Mouse (Mus musculus): ENCODE results near the gene Pid1. TPM values are rescaled to one million over a fixed set of nuclear protein-coding genes. Genes with fewer than 3 reads are reported as not detected.

The Pid1 gene
- polyA plus RNA-seq, 2 experiments: 5.4 to 12.3 TPM

- Histone ChIP-seq H3K9me3 (ENCODE audit: control insufficient read depth, low read length) (no peaks in the 10 kb centered on the region), H3K4me3 (ENCODE audit: insufficient read depth in 1 of 2, low read depth in 2 of 2, low read length in 2 of 2) (no peak overlapping the region), H3K27ac (no peak overlapping the region), H3K36me3 (replicated peaks; ENCODE audit: control insufficient read depth, insufficient read depth, low read depth) (no peaks in the 10 kb centered on the region), H3K27me3 (ENCODE audit: control insufficient read depth, insufficient read depth, low read length) (no peaks in the 10 kb centered on the region), H3K4me1 (replicated peaks; ENCODE audit: control insufficient read depth in 2 of 2, insufficient read depth in 2 of 2, low read length in 1 of 2) (peaks cover 0 to 2% of the 10 kb centered on the region in 2 experiments; a peak in 2 of 4 replicates), H3K9ac (replicated peaks) (no peak overlapping the region), H3K4me2 (ENCODE audit: low read depth) (no peak overlapping the region)
- DNase-seq (ENCODE audit: low read depth in 3 of 3, low spot score in 3 of 3) (no peak), ATAC-seq (ENCODE audit: insufficient read depth) (no peak)
- TF ChIP-seq CTCF (IDR thresholded peaks at IDR 0.05; ENCODE audit: low read depth) (no peak), EP300 (IDR thresholded peaks at IDR 0.05; ENCODE audit: low read depth) (no peak)
- 51% methylated on average over 3 of the region's 3 CpGs for WGBS (ENCODE audit: insufficient replicate concordance)
These were observed 116.9 kb downstream of the Pid1 start for GRCm38 (mm10) chr1:84247111-84247510.

- Histone ChIP-seq H3K27me3 (ENCODE audit: control insufficient read depth, insufficient read depth, low read length) (no peaks in the 10 kb centered on the region), H3K9ac (replicated peaks) (no peak overlapping the region), H3K4me3 (ENCODE audit: insufficient read depth in 1 of 2, low read depth in 2 of 2, low read length in 2 of 2) (no peak overlapping the region), H3K4me2 (ENCODE audit: low read depth) (no peak overlapping the region), H3K4me1 (replicated peaks; ENCODE audit: control insufficient read depth in 2 of 2, insufficient read depth in 2 of 2, low read length in 1 of 2) (peaks cover 0 to 7% of the 10 kb centered on the region in 2 experiments; a peak in 2 of 4 replicates), H3K36me3 (replicated peaks; ENCODE audit: control insufficient read depth, insufficient read depth, low read depth) (no peaks in the 10 kb centered on the region), H3K27ac (no peak overlapping the region), H3K9me3 (ENCODE audit: control insufficient read depth, low read length) (no peaks in the 10 kb centered on the region)
- TF ChIP-seq CTCF (IDR thresholded peaks at IDR 0.05; ENCODE audit: low read depth): no peak
- no peak for DNase-seq (ENCODE audit: low read depth in 3 of 3, low spot score in 3 of 3)
- WGBS (ENCODE audit: insufficient replicate concordance): 29% methylated on average over 4 of the region's 4 CpGs
- ATAC-seq (ENCODE audit: insufficient read depth): no peak
These were observed 122.7 kb downstream of the Pid1 start for GRCm38 (mm10) chr1:84241192-84241828.

GRCm38 (mm10) chr1:84240203-84240602 is 123.8 kb downstream of the Pid1 start:
- H3K27ac ChIP-seq: no peak overlapping the region
- no peak overlapping the region for H3K4me2 ChIP-seq (ENCODE audit: low read depth)
- H3K36me3 ChIP-seq (replicated peaks; ENCODE audit: control insufficient read depth, insufficient read depth, low read depth): no peaks in the 10 kb centered on the region
- no peaks in the 10 kb centered on the region for H3K9me3 ChIP-seq (ENCODE audit: control insufficient read depth, low read length)
- H3K9ac ChIP-seq (replicated peaks): no peak overlapping the region
- no peak for TF ChIP-seq CTCF (IDR thresholded peaks at IDR 0.05; ENCODE audit: low read depth)
- no peak for TF ChIP-seq EP300 (IDR thresholded peaks at IDR 0.05; ENCODE audit: low read depth)
- no peak overlapping the region for H3K4me3 ChIP-seq (ENCODE audit: insufficient read depth in 1 of 2, low read depth in 2 of 2, low read length in 2 of 2)
- 70% methylated on average over 2 of the region's 2 CpGs for WGBS (ENCODE audit: insufficient replicate concordance)
- no peak for ATAC-seq (ENCODE audit: insufficient read depth)
- H3K4me1 ChIP-seq (replicated peaks; ENCODE audit: control insufficient read depth in 2 of 2, insufficient read depth in 2 of 2, low read length in 1 of 2): peaks cover 0 to 7% of the 10 kb centered on the region in 2 experiments; a peak in 2 of 4 replicates
- no peaks in the 10 kb centered on the region for H3K27me3 ChIP-seq (ENCODE audit: control insufficient read depth, insufficient read depth, low read length)
- DNase-seq (ENCODE audit: low read depth in 3 of 3, low spot score in 3 of 3): no peak

GRCm38 (mm10) chr1:84230431-84230830 is 133.5 kb downstream of the Pid1 start:
- H3K4me3 ChIP-seq (ENCODE audit: insufficient read depth in 1 of 2, low read depth in 2 of 2, low read length in 2 of 2): no peak overlapping the region
- H3K9ac ChIP-seq (replicated peaks): no peak overlapping the region
- H3K27me3 ChIP-seq (ENCODE audit: control insufficient read depth, insufficient read depth, low read length): no peaks in the 10 kb centered on the region
- no peaks in the 10 kb centered on the region for H3K9me3 ChIP-seq (ENCODE audit: control insufficient read depth, low read length)
- ATAC-seq (ENCODE audit: insufficient read depth) (no peak), DNase-seq (ENCODE audit: low read depth in 3 of 3, low spot score in 3 of 3) (no peak)
- no peak overlapping the region for H3K4me2 ChIP-seq (ENCODE audit: low read depth)
- WGBS (ENCODE audit: insufficient replicate concordance): 46% methylated on average over 2 of the region's 2 CpGs
- TF ChIP-seq EP300 (IDR thresholded peaks at IDR 0.05; ENCODE audit: low read depth) (no peak), CTCF (IDR thresholded peaks at IDR 0.05; ENCODE audit: low read depth) (no peak)
- H3K4me1 ChIP-seq (replicated peaks; ENCODE audit: control insufficient read depth in 2 of 2, insufficient read depth in 2 of 2, low read length in 1 of 2): no peaks in the 10 kb centered on the region
- no peak overlapping the region for H3K27ac ChIP-seq
- no peaks in the 10 kb centered on the region for H3K36me3 ChIP-seq (replicated peaks; ENCODE audit: control insufficient read depth, insufficient read depth, low read depth)

- no peaks in the 10 kb centered on the region for H3K27me3 ChIP-seq (ENCODE audit: control insufficient read depth, insufficient read depth, low read length)
- no peaks in the 10 kb centered on the region for H3K9me3 ChIP-seq (ENCODE audit: control insufficient read depth, low read length)
- WGBS (ENCODE audit: insufficient replicate concordance): 78% methylated on average over 7 of the region's 7 CpGs
- H3K4me1 ChIP-seq (replicated peaks; ENCODE audit: control insufficient read depth in 2 of 2, insufficient read depth in 2 of 2, low read length in 1 of 2): no peaks in the 10 kb centered on the region
- TF ChIP-seq EP300 (IDR thresholded peaks at IDR 0.05; ENCODE audit: low read depth): no peak
- TF ChIP-seq CTCF (IDR thresholded peaks at IDR 0.05; ENCODE audit: low read depth): no peak
- DNase-seq (ENCODE audit: low read depth in 3 of 3, low spot score in 3 of 3) (no peak), ATAC-seq (ENCODE audit: insufficient read depth) (no peak)
- no peak overlapping the region for H3K27ac ChIP-seq
- H3K36me3 ChIP-seq (replicated peaks; ENCODE audit: control insufficient read depth, insufficient read depth, low read depth): no peaks in the 10 kb centered on the region
- no peak overlapping the region for H3K9ac ChIP-seq (replicated peaks)
- H3K4me3 ChIP-seq (ENCODE audit: insufficient read depth in 1 of 2, low read depth in 2 of 2, low read length in 2 of 2): no peak overlapping the region
- no peak overlapping the region for H3K4me2 ChIP-seq (ENCODE audit: low read depth)
These were observed 138.4 kb downstream of the Pid1 start for GRCm38 (mm10) chr1:84225626-84226025.
